Mouse (Mus musculus) cerebellum, adult 9-11 months (tissue): ENCODE data around the gene Spata5.

ENCODE experiments used
- DNase-seq: peaks from one replicate; pipeline ENCODE4 v3.0.0; 2022

The Spata5 gene

DNA sequence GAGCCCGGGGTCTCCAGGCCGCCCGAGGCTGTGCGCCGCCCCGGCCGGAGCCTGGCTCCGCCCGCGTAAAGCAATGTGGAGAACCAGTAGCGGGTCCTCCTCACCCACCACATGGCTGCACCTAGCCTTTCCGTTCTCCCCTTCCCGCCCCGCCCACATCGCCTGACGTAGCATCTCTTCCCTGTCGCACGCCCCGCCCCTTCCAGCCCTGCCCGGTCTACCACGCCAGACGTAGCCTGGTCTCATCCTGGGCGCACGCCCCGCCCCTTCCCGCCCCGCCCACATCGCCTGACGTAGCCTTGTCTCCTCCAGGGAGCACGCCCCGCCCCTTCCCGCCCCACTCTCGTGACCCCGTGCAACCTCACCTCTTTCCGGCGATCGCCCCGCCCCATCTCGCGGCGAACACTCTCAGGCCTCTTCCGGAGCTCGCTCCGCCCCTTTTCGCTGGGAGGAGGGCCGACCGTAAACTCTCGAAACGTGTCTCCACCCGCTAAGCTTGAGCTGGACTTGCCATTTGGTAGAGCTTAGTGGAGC, at the start of gene Spata5:
Gene Spata5 (plus strand): TSS at position 439 of the 534 bp plus-strand sequence.
- peak; percentile 99 for DNase-seq

DNA sequence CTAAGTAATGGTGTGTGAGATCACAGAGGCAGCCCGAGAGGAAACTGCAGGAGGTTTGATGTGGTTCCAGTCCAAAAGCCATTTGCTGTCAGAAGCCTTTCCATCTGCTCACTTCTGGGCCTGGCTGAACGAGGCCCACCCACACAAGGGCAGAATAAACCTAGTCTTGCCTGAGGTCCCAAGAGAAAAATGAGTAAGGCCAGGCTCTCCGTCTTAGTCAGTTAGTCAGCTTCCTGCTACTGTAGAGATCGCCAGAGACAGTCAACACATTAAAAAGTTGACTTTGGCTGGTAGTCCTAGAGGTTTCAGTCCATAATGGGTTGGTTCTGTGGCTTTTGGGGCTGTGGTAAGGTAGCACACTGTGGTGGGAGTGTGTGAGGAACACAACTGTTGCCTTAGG, 49.3 kb upstream of the Spata5 start:
- no peak for DNase-seq

DNA sequence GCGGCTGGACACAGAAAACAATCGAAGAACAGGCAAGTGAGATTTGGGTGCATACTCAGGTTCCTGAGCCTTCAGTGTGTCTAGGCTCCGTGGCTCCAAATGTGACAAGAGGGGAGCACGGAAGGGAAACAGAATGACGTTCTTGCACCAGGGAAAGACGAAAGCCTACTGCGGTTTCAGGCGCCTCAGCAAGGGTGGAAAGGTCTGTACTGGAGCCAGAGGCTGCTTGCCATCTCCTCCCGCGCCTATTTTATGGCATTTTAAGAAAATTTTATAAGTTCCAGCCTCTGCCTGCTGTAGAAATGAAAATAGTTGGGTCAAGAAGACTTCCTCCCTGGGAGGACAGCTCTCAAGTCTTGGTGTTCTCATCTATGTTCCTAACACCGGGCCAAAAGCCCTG, 46.0 kb upstream of the Spata5 start:
- no peak for DNase-seq

DNA sequence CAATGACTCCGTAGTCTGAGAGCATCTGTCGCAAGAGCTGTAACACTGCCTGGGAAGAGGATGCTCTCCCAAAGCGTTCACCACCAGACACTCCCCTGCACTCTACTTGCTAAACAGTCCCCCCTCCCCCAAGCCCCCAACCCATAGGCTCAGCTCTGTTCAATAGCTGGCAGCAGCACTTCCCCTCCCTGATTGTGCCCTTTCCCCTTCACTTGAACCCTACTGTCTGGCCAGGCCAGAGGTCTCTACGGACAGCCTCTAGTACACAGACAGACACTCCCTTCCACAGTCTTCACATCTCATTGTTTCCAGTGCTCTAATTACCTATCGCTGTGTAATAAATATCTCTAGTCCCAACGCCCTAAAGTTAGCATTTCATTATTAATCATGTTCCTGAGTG, 41.8 kb upstream of the Spata5 start:
- no peak for DNase-seq

DNA sequence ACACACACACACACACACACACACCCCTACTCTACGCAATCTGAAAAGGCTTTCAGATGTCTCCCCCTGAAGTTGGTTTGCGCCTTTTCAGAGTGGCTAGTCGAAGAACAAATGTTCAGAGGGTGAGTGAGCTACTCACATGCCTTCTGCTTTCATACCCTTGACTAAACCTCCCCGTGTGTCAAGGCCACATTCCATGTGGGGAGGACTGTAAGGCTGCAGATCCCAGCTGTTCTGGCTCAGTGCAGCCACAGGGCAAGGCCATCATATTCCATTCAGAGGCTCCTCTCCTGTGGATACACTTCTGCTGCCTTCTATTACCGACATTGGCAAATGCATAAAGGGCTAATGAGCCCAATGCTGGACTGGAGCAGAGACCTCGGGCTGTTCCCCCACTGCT, 41.3 kb upstream of the Spata5 start:
- DNase-seq, result no peak

DNA sequence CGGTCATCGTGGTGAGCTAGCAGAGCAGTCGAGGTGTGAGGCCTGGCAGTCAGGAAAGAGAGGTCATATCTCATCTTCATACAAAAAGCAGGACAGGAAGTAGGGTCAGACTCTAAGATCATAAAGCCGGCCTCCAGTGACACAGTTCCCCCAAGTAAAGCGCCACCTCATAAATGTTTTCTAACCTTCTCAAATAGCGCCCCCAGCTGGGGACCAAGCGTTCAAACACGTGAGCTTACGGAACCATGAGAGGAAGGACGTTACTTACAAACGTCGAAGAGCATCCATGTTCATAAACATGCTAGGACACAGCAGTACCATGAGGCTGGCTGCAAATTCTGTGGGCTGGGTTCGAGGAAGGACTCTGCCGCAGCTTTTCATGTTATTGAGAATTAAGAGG, 40.5 kb upstream of the Spata5 start:
- DNase-seq, result no peak

DNA sequence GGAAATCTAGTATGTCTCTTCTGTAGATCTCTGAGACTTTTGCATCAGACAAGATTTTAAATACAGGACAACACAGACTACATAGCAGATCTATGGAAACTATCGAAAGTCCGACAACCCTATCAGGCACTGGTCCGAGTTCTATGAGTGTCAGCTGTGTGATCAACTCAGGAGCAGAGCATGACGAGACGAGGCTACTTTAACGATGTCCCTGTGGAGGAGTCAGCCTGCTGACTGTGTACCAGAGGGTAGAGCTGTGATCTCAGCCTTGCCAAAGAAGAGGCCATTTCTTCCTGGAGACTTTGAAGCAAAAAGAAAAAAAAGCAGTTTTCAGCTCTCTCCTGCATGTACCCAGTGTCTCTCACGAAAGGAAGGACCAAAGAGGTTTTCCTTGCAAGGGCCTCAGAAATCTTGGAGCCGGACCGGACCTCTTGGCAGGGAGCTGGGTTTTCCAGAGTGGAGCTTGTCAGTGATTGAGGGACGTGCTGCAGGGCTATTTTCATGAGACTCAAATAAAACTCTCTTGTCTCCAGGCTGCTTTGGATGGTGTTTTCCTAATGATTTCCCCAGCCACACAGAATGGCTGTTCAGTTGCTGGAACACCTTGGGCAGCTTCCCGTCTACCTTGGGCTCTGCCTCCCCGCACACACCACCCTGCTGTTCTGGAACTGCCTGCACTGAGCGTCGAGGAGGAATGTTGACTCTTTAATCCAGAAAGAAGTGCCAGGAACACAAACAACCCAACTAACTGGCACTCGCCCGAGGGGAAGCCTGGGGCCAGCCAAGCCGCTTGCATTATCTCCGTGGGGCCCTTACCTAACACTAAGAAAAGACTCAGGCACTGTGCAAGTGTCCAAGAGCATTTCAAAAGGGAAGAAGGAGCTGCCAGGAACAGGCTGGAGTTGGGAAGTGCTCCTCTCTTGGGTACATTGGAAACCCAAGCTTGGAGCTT, 39.5 kb upstream of the Spata5 start:
- peak; percentile 5 for DNase-seq

DNA sequence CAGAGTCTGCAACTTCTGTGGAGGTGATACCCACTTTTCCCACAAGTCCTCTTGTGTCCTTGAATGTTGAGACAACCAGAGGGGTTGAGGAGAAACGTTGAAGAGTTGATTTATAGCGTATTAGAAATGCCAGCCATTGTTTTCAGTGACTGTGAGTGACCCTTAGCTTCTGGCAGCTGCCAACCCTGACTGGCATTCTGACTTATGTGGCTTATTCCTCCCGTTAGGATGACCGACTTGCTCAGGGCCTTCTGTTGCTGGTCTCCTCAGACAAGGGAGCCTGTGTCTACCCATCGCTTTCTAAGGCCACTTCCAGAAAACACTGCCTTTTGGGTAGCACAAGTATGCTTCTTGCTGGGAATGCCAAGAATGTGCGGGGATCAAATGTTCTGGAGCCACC, 38.2 kb upstream of the Spata5 start:
- DNase-seq, result no peak

DNA sequence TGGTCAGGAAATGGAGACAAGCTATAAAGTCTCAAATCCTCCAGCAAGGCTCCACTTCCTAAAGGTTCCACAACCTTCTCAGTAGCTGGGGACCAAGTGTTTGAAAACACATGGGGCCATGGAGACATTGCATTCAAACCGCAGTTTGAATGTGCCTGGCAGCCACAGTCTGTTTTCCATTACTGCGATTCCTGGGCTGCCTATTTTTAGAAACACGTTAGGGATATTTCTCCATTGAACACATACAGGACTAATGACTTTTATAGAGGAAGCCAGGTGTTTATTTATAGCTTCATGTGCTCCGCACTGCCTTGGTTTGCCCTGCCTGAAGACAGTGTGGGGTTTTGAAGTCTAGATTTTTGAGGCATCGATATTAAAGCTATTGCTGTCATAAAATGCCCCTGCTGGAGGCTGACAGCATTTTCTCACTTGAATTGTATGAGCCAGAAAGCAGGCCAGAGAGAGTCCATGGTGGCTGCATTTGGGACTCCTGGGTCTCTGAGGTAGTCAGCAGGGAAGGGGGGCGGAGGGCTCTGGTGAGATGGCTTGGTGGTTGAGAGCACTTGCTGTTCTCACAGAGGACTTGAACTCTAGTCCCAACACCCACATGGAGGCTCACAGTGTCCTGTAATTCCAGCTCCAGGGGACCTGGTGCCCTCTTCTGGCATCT, 36.5 kb upstream of the Spata5 start:
- no peak for DNase-seq

DNA sequence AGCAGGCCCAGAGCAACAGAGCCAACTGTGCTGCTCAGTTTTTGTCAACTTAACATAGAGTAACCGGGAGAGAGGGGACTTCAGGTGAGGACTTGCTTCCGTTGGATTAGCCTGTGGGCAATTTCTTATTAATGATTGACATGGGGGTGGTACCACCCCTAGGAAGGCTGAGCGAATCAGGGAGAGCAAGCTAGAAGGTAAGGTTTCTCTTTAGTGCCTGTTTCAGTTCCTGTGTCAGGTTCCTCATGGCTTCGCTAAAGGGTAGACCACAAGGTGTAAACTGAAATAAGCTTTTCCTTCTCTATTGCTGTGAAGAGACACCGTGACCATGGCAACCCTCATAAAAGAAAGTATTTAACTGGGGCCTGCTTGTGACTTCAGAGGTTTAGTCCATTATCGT, 32.4 kb upstream of the Spata5 start:
- DNase-seq, result no peak

DNA sequence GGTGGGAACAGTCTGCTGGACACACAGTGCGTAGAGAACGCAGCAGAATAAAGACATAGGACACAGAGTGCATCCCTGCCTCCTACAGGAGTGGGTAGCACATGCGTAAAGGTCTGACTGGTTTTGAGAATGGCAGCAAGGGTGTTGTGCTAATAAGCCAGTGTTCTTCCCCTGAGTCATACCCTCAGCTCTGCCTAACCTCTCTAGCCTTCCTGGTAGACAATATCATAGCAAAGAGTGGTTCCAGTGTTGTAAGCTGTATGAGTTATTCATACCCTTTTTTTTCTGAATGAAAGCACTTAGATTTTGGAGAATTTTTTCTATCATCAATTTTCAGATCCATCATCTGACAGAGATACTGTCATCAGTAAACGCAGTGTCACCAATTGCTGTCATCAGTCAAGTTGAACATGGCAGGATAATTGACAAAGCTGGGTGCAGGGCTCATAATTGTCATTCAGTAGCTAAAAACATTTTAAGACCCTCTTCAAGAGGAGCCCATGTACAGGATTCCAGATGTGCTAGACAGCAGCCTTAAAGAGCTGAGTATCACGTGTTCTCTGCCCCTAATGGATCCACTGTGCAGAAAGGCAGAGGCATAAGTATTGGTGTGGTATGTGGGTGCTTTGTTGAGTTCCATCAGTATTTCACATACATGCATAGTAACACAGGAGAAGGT, 22.6 kb upstream of the Spata5 start:
- DNase-seq, result no peak

DNA sequence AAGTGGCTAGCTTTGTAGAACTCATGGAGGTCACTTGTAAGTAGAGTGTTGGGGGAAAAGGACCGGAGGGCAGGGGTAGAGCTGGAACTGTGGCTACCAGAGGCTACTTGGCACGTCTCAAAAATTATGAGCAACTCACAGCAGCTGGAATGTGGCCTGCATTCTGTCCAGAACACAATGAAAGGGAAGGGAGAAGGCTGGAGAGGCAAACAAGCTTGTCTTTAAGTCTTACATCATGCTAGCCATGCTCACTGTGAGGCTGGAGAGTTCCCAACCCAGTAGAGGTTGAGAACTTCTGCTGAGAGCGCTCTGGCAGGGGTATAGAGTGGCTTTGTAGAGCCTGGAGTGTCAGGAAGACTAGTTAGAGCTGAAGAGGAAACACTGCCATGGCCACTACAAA, 22.1 kb upstream of the Spata5 start:
- DNase-seq, result no peak

DNA sequence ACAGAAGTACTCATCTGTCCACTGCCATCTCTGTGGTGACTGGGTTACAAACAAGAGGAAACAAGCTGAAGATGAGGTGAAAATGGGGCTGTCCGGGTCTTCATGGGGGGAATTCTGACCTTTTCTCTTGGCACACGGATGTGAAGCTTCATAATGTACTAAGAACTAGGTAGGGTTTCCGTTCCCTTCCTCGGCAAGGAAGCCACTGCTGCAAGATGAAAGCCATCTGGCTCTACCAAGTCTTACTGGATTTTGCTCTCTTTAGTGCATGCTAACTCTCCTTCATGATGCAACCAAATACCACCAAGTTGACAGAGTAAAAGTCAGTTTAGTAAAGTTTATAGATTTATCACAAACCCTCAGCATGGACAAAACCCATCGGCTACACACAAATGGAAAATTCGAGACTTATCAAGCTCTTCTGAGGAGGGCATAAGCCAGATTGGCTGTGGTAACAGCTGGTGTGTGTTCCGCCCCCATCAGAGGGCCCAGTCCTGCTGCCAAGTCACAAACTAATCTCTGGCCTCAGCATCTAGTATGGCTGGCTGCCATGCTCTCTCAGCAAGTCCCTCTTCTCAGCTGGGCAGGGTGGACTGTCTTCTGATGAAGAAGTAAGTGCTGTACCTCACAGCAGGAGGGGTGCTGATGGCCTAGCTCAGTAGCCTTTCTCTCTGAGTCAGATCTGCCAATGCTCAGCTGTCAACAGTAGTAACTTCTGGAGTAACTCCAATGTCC, 20.9 kb upstream of the Spata5 start:
- DNase-seq, result peak; percentile 27

DNA sequence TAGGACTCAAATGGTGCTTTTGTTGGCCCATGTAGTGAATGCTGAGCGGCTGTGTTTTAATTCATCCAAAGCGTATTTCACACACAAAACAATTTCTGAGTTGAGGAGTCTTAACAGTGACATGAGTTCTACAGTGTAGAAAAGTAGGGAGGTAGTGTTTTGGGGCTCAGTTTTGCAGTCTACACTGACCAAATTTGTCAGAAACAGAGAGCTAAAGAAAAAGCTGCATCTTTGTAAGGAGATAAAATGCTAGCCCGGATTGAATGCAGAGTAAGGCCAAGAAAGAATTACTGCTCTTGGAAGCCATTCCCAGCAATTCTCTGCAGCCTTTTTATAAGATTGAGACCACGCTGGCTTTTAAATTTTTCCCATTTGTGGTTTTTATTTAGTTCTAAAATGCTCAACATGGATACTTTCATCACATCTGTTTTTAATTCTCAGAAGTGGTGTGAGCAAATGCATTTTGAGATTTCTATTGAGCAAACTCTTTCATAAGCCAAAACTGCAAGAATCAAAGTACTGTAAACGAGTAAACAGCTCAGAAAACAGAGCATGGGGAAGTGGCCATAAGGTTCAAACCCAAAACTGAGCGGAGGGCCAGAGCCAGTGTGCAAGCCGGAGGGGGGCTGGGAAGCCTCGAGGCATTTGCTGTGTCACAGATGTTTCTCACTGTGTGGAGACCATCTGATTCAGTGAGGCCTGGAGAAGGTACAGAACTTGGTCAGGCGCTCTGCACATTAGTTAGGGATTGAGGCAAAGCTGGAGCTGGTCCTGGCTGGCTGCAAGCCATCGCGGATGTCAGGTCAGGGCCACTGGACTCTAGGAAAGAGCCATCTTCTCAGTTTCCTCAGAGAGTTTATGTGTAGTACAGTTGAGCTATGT, 17.7 kb upstream of the Spata5 start:
- DNase-seq, result no peak

DNA sequence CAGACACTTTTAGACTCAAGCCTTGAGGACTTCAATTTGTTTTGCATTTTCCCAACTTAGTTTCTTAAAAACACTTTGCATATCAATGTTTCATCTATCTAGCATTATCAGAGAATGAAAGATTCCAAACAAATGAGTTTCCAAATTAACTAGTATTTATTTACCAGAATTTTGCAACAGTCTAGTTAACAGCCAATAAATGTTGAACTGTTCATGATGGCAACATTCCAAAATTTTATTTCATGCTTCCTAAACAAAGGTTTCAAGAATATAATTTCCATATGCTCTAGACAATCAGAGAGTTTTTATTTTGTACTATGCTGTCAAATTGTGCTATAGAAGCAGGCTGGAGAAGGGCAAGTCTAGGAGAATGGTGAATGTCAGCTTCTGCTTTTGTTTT, 12.1 kb upstream of the Spata5 start:
- DNase-seq, result no peak

DNA sequence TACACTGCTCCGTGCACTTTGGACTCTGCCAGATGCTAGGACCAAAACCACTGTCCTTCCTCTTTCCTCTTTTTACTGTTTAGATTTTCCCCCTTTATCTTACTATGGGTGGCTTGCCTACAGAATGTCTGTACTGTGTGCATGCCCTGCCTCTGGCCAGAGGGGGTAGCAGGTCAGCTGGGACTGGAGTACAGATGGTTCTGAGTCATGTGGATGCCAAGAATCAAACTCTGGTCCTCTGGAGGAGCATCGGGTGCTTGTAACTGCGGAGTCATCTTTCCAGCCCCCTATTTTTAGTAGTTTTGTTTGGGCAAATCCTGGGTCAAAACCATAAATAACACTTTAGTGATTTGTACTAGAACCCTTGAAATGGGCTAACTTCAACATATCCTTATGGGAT, 6.2 kb upstream of the Spata5 start:
- no peak for DNase-seq

DNA sequence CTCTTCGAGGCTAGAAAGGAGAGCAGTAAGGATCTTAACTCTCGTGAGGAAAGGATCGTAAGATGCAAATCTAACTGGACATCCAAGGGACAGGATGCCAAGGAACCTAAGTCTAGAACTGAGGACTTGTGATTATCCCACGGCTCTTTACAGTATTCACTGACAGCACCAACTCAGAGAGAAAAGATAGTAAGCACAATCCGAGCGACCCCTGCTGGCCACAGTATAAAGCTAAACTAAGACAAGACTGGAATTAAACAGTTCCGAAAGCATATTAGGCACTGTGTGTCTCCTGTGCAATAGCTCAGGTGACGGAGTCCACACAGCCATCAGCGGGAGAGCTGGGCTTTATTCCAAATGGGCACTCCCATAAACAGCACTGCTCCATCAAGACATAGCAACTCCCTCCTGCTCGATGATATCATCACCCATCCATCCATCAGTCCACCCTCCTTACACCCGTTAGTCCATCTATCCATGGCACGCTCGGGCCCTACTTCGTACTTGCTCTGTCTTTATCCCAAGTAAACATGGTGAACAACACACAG, 5.2 kb upstream of the Spata5 start:
- peak; percentile 61 for DNase-seq

DNA sequence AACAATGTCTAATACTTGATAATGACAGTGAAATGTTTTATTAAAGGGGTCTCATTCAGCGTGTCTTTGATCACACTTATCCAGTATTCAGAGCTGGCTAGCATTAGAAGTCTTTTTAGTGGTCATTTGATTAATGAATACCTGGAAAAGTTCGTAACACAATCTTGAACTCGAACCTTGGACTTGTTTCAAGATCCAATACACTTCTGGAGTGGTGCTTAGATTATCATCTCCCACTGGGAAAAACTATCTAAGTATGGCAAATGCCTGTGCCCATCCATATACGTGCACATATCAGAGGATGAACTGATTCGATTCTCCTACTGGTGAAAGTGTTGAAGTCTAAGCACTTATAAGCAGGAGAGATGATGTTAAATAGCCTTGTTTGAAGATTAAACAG, 1.4 kb upstream of the Spata5 start:
- peak; percentile 16 for DNase-seq

DNA sequence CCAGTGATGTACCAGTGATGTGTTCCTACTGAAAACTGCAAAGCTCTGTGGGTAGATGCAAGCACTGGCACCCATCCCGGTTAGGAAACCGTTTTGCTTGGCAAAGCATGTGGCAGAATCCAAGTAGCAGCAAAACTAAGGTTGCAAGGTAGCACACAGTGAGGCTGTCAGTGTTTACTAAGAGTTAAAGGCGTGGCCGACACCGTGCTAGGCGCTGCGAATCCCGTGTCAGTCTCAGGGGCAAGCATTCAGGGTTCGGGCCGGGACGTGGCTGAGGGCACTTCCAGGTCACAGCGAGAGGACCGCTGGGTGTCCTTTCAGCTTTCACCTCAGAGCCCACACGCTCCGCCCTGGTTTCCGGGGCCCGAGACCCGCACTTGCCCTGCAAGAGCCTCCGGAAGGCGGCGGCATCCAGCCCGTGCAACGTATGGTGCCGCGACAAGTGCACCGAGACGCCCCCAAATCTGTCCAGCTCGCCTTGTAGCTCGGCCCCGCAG, 687 bp upstream of the Spata5 start:
- DNase-seq, result no peak

DNA sequence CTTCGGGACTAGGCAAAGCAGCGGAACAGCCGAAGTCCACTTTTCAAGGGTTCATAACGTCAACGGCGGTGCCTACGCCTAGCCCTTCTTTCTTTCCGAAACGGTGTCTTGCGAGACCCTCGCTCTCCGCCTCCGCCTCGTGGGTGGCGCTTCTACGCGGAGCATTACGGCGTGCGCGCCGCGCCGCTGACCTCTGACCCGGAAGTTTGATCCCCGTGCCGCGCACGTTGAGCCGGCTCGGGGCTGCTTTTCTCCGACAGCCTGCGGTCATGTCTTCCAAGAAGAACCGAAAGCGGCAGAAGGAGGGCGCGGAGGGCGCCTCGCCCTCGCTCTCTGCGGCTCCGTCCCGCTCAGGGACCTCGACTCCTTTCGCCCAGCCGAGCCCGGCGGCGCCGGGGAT, 376 bp downstream of the Spata5 start, which contains the start of gene Nudt6:
Gene Nudt6 (minus strand): TSS at position 140 of the 400 bp plus-strand sequence.
- peak; percentile 90 for DNase-seq

DNA sequence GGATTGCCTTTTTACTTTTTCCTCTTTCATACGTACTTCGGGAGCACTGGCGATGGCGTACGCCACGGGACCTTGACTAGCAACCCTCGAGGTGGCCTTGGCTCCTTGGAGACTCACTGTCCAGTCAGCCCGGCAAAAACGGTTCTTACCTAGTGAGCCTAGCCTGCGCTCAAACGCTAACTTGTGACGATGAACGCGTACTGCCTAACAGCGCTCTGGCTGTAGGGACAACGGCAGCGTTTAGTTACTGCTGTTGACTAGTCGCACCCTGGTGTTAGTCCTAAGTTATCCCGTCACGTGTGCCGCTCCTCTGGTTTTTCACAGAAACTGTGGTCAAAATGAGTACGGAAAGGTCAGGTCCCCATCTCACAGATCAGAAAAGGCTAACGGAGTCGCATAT, 945 bp downstream of the Spata5 start:
- peak; percentile 65 for DNase-seq
